Comparison of ENCODE assay signal across 8 mouse cellular contexts in genomic region chr2:172393391-172394051, GRCm38 (mm10). TPM values are rescaled to one million over a fixed set of nuclear protein-coding genes. Genes with fewer than 3 reads are reported as not detected.
DNase-seq lines count a peak whose midpoint lies in the region; ATAC-seq and TF ChIP-seq lines count a peak whose summit lies in the region.

Cass4 (plus strand) TSS chr2:172393794.

- peaks cover 6% of the 10 kb centered on the region; the same call in 1 of the 2 replicates for H3K4me1 ChIP-seq in bone marrow, adult 2 months (ENCODE audit: control insufficient read depth, insufficient read depth, low read length)
- H3K4me1 ChIP-seq in liver, embryonic 14.5 days (replicated peaks; ENCODE audit: control insufficient read depth in 2 of 2, insufficient read depth in 2 of 2, low read length in 1 of 2), result peaks cover 0 to 7% of the 10 kb centered on the region in 2 experiments; a peak in 2 of 4 replicates

- H3K27me3 ChIP-seq in liver, embryonic 14.5 days (ENCODE audit: control insufficient read depth, insufficient read depth, low read length), result no peaks in the 10 kb centered on the region

- 10% methylated on average over 13 of the region's 13 CpGs for WGBS in bone marrow, adult 2 months
- 9% methylated on average over 13 of the region's 13 CpGs for WGBS in liver, embryonic 14.5 days (ENCODE audit: insufficient replicate concordance)

- no peak within 1 kb of the TSS for H3K9ac ChIP-seq in liver, embryonic 14.5 days (replicated peaks)

- ATAC-seq in liver, embryonic 14.5 days (ENCODE audit: insufficient read depth), result peak; percentile 60

- H3K9me3 ChIP-seq in liver, embryonic 14.5 days (ENCODE audit: control insufficient read depth, low read length), result no peaks in the 10 kb centered on the region

- peak; percentile 93 for DNase-seq in heart, adult 11 months
- DNase-seq in heart, adult 8-10 months (ENCODE audit: low spot score), result no peak
- DNase-seq in liver, embryonic 14.5 days (ENCODE audit: low read depth in 3 of 3, low spot score in 3 of 3), result peak in 1 of 3 experiments; percentile 14
- DNase-seq in spleen, postnatal 36 days (ENCODE audit: low spot score in 2 of 2), result peak; percentile 71 to 82
- DNase-seq in Muller cell, postnatal 12 days (ENCODE audit: inconsistent ontology term), result no peak
- DNase-seq in urinary bladder, postnatal 14 days (ENCODE audit: low spot score), result no peak
- DNase-seq in cerebellum, adult 8-10 months, result no peak

- TF ChIP-seq EP300 in liver, embryonic 14.5 days (IDR thresholded peaks at IDR 0.05; ENCODE audit: low read depth), result no peak

- H3K27ac ChIP-seq in bone marrow, adult 2 months (ENCODE audit: control insufficient read depth, insufficient read depth, low read depth, low read length, poor library complexity), result peak within 1 kb of the TSS; percentile 52
- no peak within 1 kb of the TSS for H3K27ac ChIP-seq in liver, embryonic 14.5 days

- peak within 1 kb of the TSS; percentile 62 for H3K4me3 ChIP-seq in bone marrow, adult 2 months (replicated peaks; ENCODE audit: control insufficient read depth, low read depth, low read length)
- peak within 1 kb of the TSS; percentile 33 to 62 for H3K4me3 ChIP-seq in liver, embryonic 14.5 days (ENCODE audit: insufficient read depth in 1 of 2, low read depth in 2 of 2, low read length in 2 of 2)

- TF ChIP-seq POLR2A in bone marrow, adult 2 months (IDR thresholded peaks at IDR 0.05; ENCODE audit: borderline replicate concordance, control insufficient read depth, low read depth, low read length), result no peak

- no peaks in the 10 kb centered on the region for H3K36me3 ChIP-seq in liver, embryonic 14.5 days (replicated peaks; ENCODE audit: control insufficient read depth, insufficient read depth, low read depth)

- peak within 1 kb of the TSS; percentile 58 for H3K4me2 ChIP-seq in liver, embryonic 14.5 days (ENCODE audit: low read depth)

- TF ChIP-seq CTCF in bone marrow, adult 2 months (IDR thresholded peaks at IDR 0.05; ENCODE audit: control insufficient read depth, insufficient read depth, low read length), result no peak
- TF ChIP-seq CTCF in liver, embryonic 14.5 days (IDR thresholded peaks at IDR 0.05; ENCODE audit: low read depth), result no peak

RNA-seq across cellular contexts. Expression of gene Cass4, which starts in this region (rescaled TPM):
- under 1 TPM; 0.09 to 0.53 (median 0.35) TPM for total RNA-seq in heart, adult 8-10 months (2022)
- 2.4 and 6.6 TPM in 2 replicates for polyA plus RNA-seq in bone marrow, adult 2 months (2011; ENCODE audit: insufficient read depth, insufficient read length, low replicate concordance, missing spikeins)
- 0.30 and 0.45 TPM in 2 replicates for polyA plus RNA-seq in liver, embryonic 14.5 days (2012; rRNA removed)
- 0.75 and 0.76 TPM in 2 replicates for polyA plus RNA-seq in liver, embryonic 14.5 days (2014; fragmentation: Nextera tagmentation; extraction: Ambion mirVana)

Comparison
In these comparisons a context has a peak if more than half of its experiments do, and no peak if none do; other contexts are left out.
1. DNase-seq: peak in heart, adult 11 months (single experiment) and spleen, postnatal 36 days (2 of 2); none in heart, adult 8-10 months (single experiment), Muller cell, postnatal 12 days (single experiment), urinary bladder, postnatal 14 days (single experiment) and cerebellum, adult 8-10 months (single experiment).
2. Peak in ATAC-seq, H3K4me3 ChIP-seq and H3K4me2 ChIP-seq in liver, embryonic 14.5 days; RNA of the gene not detected or under 1 TPM.